Mouse (Mus musculus) frontal cortex, adult 2 months (tissue): ENCODE results near the gene Txn1. TPM values are rescaled to one million over a fixed set of nuclear protein-coding genes. Genes with fewer than 3 reads are reported as not detected.

ENCODE experiments used
- DNase-seq, 2 experiments: peaks; one replicate each; pipeline ENCODE4 v3.0.0; 2022; ENCODE audit warnings: low spot score in 1 of 2; ENCODE audit errors: extremely low spot score in 1 of 2
- polyA plus RNA-seq: library from polyadenylated mRNA; depleted of rRNA; stranded (reverse); fragments of >200 nt; gene quantifications from 2 replicates; pipeline ENCODE4 v1.2.3, GENCODE M21; 2012; rRNA removed

Txn1 gene
- polyA plus RNA-seq, 1 experiment, result 108 TPM

GRCm38 (mm10) chr4:57904211-57904610, 52.0 kb downstream of the Txn1 start:
- peak in 1 of 2 experiments; percentile 81 for DNase-seq

- DNase-seq, result no peak
Observed at GRCm38 (mm10) chr4:57902619-57903018, 53.6 kb downstream of the Txn1 start.

GRCm38 (mm10) chr4:57901210-57901609, 55.0 kb downstream of the Txn1 start:
- peak in 1 of 2 experiments; percentile 58 for DNase-seq

DNA sequence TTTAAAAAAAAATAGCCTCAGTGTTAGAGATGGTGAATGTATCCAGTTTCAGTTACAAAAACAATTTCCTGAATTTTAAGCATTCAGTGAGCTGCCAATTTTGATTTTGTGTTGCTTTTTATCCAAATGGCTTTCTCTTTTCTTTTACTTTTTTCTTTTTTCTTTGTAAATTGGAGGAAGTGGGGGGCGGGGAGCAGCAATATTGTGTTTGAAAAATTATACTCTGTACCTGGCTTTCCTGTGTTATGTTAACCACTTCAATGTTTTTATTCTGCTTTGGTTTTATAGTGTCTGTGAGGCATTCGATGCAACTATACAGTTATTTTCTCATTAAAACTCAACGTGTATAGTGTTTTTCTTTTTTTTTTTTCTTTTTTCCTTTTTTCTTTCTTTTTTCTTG, 59.6 kb downstream of the Txn1 start:
- no peak for DNase-seq

GRCm38 (mm10) chr4:57895902-57896301, 60.3 kb downstream of the Txn1 start:
- no peak for DNase-seq

DNA sequence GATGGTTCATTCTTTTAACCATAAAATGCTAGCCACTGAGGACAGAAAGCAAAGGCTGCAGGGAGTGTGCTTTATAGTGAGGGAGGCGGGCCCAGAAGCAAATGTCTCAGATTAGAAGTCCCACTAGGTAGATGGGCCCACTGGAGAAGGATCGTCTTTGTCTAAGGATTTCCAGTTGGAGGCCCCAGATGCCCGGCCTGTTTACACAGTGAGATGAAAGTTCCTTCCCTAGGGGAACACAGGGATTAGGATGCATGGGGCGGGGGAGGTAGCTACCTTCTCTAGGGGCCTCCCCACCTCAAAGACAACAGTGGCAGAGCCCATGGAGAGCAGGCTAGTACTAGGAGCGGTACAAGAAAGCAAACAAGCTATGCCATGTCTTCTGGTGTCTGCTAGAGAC, 61.1 kb downstream of the Txn1 start:
- no peak for DNase-seq

Other genes starting within 250 kb of the Txn1 start
- gene Akap2, start 238.8 kb downstream of the Txn1 start, polyA plus RNA-seq, result 22.0 and 22.8 TPM in 2 replicates
- 0.32 and 0.38 TPM in 2 replicates for gene D630039A03Rik, start 40.1 kb downstream of the Txn1 start, polyA plus RNA-seq
- gene Txndc8, start 52.7 kb upstream of the Txn1 start, polyA plus RNA-seq, result not detected in 2 replicates